Mouse (Mus musculus) midbrain, embryonic 13.5 days (tissue): ENCODE results near the gene Exoc3l4. TPM values are rescaled to one million over a fixed set of nuclear protein-coding genes. Genes with fewer than 3 reads are reported as not detected.

ENCODE experiments used
- ATAC-seq: fragments of 200-750 bp; cut with Nextera tagmentation; 2 replicates; pipeline ENCODE4 v1.8.0; 2017; ENCODE audit warnings: mild to moderate bottlenecking, moderate TSS enrichment, moderate library complexity
- H3K27ac ChIP-seq: fragments of 300-500 bp; sonication (generic); 2 replicates; pipeline ENCODE4 v1.5.1; 2015; ENCODE audit warnings: inconsistent platforms, mild to moderate bottlenecking, moderate library complexity
- H3K27me3 ChIP-seq: fragments of 300-500 bp; sonication (generic); 2 replicates; pipeline ENCODE4 v1.6.1; 2015; ENCODE audit warnings: mild to moderate bottlenecking, inconsistent platforms
- H3K36me3 ChIP-seq: fragments of 300-500 bp; sonication (generic); 2 replicates; pipeline ENCODE4 v1.6.1; 2015; ENCODE audit warnings: mild to moderate bottlenecking, inconsistent platforms
- H3K4me1 ChIP-seq: fragments of 300-500 bp; sonication (generic); replicated peaks from 2 replicates; pipeline ENCODE4 v1.6.1; 2015; ENCODE audit warnings: inconsistent platforms
- H3K4me2 ChIP-seq: fragments of 300-500 bp; sonication (generic); replicated peaks from 2 replicates; pipeline ENCODE4 v1.6.1; 2015; ENCODE audit warnings: moderate library complexity, mild to moderate bottlenecking, inconsistent platforms
- H3K4me3 ChIP-seq: fragments of 300-500 bp; sonication (generic); replicated peaks from 2 replicates; pipeline ENCODE4 v1.5.1; 2015; ENCODE audit warnings: mild to moderate bottlenecking, inconsistent platforms
- H3K9ac ChIP-seq: fragments of 300-500 bp; sonication (generic); replicated peaks from 2 replicates; pipeline ENCODE4 v1.6.1; 2015; ENCODE audit warnings: mild to moderate bottlenecking, inconsistent platforms
- H3K9me3 ChIP-seq: fragments of 300-500 bp; sonication (generic); 2 replicates; pipeline ENCODE4 v1.6.1; 2016; ENCODE audit warnings: mild to moderate bottlenecking, inconsistent platforms
- WGBS: fragments of 180-500 bp; shearing (Covaris S2); methylation state at CpG from one replicate; pipeline ENCODE4 v1.1.7; 2015; 5-methylcytosine and 5-hydroxymethylcytosine counted together
- polyA plus RNA-seq: library from polyadenylated mRNA; unstranded; fragments of >200 nt; fragmentation: Nextera tagmentation; extraction: Ambion mirVana; gene quantifications from 2 replicates; pipeline ENCODE4 v1.2.1, GENCODE M21; 2015

Exoc3l4 gene
- polyA plus RNA-seq, 1 experiment from 2014 or later, result 2.0 TPM

DNA sequence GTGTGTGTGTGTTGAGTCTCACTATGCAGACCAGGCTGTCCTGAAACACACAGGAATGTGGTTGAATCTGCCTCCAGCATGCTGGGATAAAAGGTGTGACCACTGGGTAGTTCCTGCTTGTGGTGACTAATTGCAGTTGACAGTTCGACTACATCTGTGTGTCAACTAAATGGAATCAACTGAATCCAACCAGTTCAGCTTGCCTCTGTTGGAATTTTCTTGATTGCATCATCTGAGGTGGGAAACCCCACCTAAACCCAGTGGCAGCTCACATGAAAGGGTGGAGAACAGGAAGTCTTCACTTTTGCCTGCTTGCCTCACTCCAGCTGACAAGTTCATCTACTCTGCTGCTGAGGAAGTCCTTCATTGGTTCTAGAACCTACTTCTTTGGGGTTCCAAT is 54.3 kb downstream of the Exoc3l4 start:
- Histone ChIP-seq H3K9ac (no peak overlapping the region), H3K27ac (no peak overlapping the region), H3K4me3 (no peak overlapping the region), H3K27me3 (peaks cover 4% of the 10 kb centered on the region; the same call in 1 of the 2 replicates), H3K36me3 (no peaks in the 10 kb centered on the region), H3K4me1 (no peaks in the 10 kb centered on the region), H3K9me3 (no peaks in the 10 kb centered on the region), H3K4me2 (no peak overlapping the region)
- 64% methylated on average over 1 of the region's 1 CpGs for WGBS
- no peak for ATAC-seq

DNA sequence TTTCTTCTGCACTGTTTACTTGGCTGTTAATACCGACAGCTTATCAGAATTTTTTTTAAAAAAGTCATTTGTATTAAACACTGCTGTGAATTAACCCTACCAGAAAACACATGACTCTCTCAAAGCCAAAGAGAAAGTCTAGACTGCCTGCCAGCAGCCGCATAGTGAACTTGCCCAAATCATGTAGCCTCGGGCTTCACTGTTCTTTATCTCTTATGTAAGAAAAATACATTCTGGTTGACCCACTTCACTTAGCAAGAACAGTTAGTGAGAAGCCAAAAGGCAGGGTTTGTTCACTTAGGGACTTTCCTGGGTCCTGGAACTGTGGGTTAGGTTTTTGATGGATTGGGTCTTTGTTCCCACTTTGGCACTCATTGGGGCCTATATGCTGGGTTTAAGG is 54.9 kb downstream of the Exoc3l4 start:
- no peak overlapping the region for H3K4me2 ChIP-seq
- peaks cover 4% of the 10 kb centered on the region; the same call in 1 of the 2 replicates for H3K27me3 ChIP-seq
- H3K4me3 ChIP-seq, result no peak overlapping the region
- H3K9ac ChIP-seq, result no peak overlapping the region
- no peak overlapping the region for H3K27ac ChIP-seq
- H3K4me1 ChIP-seq, result no peaks in the 10 kb centered on the region
- no peaks in the 10 kb centered on the region for H3K9me3 ChIP-seq
- WGBS, result 89% methylated on average over 3 of the region's 3 CpGs
- no peak for ATAC-seq
- no peaks in the 10 kb centered on the region for H3K36me3 ChIP-seq

GRCm38 (mm10) chr12:111472886-111473285 is 56.1 kb downstream of the Exoc3l4 start:
- Histone ChIP-seq H3K27me3 (peaks cover 4% of the 10 kb centered on the region; the same call in 1 of the 2 replicates), H3K9me3 (no peaks in the 10 kb centered on the region), H3K27ac (no peak overlapping the region), H3K4me2 (no peak overlapping the region), H3K4me1 (no peaks in the 10 kb centered on the region), H3K36me3 (no peaks in the 10 kb centered on the region), H3K9ac (no peak overlapping the region), H3K4me3 (no peak overlapping the region)
- no peak for ATAC-seq
- 60% methylated on average over 5 of the region's 5 CpGs for WGBS

DNA sequence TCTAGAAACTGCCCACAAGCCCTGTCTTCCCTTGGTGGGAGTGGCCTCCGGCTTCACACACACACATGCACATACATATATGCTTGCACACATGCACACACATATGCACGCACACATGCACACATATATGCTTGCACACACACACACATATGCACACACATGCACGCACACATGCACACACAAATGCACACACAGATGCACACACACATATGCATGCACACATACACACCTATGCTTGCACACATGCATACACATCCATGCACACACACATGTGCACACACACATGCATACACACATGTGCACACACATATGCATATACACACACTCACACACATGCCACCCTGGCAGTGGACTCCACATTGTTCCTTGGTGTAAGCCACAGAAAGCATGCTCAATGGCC is 57.6 kb downstream of the Exoc3l4 start:
- 93% methylated on average over 3 of the region's 3 CpGs for WGBS
- Histone ChIP-seq H3K4me3 (no peak overlapping the region), H3K4me1 (no peaks in the 10 kb centered on the region), H3K9ac (no peak overlapping the region), H3K4me2 (no peak overlapping the region), H3K27ac (no peak overlapping the region), H3K27me3 (peaks cover 4% of the 10 kb centered on the region; the same call in 1 of the 2 replicates), H3K9me3 (no peaks in the 10 kb centered on the region), H3K36me3 (no peaks in the 10 kb centered on the region)
- no peak for ATAC-seq

DNA sequence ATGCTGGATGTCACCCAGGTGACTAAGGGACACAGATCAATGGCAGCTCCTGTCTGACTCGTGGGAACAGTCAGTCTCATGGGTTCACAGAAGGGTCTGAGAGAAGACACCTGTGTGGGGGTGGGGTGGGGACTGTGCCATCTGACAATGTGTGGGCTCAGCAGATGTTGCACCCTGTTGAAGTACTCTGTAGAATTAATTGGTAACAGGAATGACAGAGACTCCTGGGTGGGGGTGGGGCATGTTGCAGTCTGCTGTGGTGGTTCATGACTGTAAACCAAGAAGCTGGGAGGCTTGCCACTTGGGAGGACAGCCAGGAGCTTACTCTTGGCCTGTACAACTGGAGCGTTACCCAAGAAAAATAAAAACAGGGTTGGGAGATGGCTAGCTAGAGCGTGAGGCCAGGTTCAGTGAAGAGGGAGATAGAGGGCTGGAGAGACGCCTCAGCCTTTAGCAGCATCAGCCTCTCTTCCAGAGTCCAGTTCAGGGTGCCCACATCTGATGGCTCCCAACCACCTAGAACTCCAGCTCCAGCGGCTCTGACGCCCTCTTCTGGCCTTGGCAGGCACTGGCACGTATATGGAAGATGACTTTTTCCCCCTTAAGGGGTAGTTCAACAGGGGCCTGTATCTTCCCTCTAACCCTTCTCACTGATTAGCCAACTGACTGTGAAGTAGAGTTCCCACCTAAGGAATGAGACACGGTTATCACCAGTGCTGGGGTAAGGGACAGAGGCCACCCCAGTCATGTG is 58.3 kb downstream of the Exoc3l4 start:
- H3K9me3 ChIP-seq, result no peaks in the 10 kb centered on the region
- H3K4me2 ChIP-seq, result no peak overlapping the region
- no peak overlapping the region for H3K9ac ChIP-seq
- no peak for ATAC-seq
- H3K27ac ChIP-seq, result no peak overlapping the region
- H3K4me1 ChIP-seq, result no peaks in the 10 kb centered on the region
- H3K27me3 ChIP-seq, result peaks cover 4% of the 10 kb centered on the region; the same call in 1 of the 2 replicates
- no peaks in the 10 kb centered on the region for H3K36me3 ChIP-seq
- H3K4me3 ChIP-seq, result no peak overlapping the region
- 58% methylated on average over 8 of the region's 8 CpGs for WGBS

- 71% methylated on average over 5 of the region's 5 CpGs for WGBS
- no peak for ATAC-seq
- Histone ChIP-seq H3K27me3 (peaks cover 17% of the 10 kb centered on the region), H3K27ac (no peak overlapping the region), H3K4me1 (peaks cover 8% of the 10 kb centered on the region; the same call in 1 of the 2 replicates), H3K9ac (no peak overlapping the region), H3K9me3 (no peaks in the 10 kb centered on the region), H3K4me2 (no peak overlapping the region), H3K4me3 (no peak overlapping the region), H3K36me3 (no peaks in the 10 kb centered on the region)
Observed at GRCm38 (mm10) chr12:111478924-111479323, 62.1 kb downstream of the Exoc3l4 start.

DNA sequence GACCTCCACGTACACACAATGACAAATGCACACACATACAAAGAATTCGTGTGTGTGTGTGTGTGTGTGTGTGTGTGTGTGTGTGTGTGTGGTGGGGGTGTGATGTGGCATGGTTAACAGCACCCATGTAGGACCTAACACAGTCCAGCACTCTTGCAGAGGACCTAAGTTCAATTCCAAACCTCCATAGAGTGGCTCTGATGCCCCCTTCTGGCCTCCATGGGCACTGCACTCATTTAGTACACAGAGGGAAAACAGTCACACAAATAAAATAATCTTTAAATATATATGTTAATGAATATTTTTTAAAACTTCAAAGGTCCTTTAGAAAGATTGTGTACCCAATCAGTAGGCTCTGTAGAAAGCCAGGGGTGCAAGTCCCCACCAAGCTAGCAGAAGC is 63.1 kb downstream of the Exoc3l4 start:
- Histone ChIP-seq H3K4me1 (peaks cover 12% of the 10 kb centered on the region), H3K27ac (no peak overlapping the region), H3K9me3 (no peaks in the 10 kb centered on the region), H3K4me3 (no peak overlapping the region), H3K36me3 (no peaks in the 10 kb centered on the region), H3K27me3 (peaks cover 26% of the 10 kb centered on the region), H3K4me2 (no peak overlapping the region), H3K9ac (no peak overlapping the region)
- WGBS, result 74% methylated on average over 2 of the region's 2 CpGs
- ATAC-seq, result no peak

Other genes with a start within 250 kb of the Exoc3l4 start
- not detected in 2 replicates for gene 4930595D18Rik, start 232.5 kb upstream of the Exoc3l4 start, polyA plus RNA-seq
- gene Amn, start 145.9 kb upstream of the Exoc3l4 start, polyA plus RNA-seq, result 1.9 and 2.0 TPM in 2 replicates
- gene Cdc42bpb, start 39.3 kb upstream of the Exoc3l4 start, polyA plus RNA-seq, result 37.7 and 39.8 TPM in 2 replicates
- gene Lbhd2, start 10.2 kb upstream of the Exoc3l4 start, polyA plus RNA-seq, result 0.32 TPM in 1 of 2 replicates, not detected in the other
- gene Tnfaip2, start 25.5 kb downstream of the Exoc3l4 start, polyA plus RNA-seq, result 0.28 and 1.3 TPM in 2 replicates
- 0.81 and 0.98 TPM in 2 replicates for gene Gm266, start 68.8 kb downstream of the Exoc3l4 start, polyA plus RNA-seq
- 593 and 657 TPM in 2 replicates for gene Eif5, start 121.0 kb downstream of the Exoc3l4 start, polyA plus RNA-seq
- gene Mark3, start 157.5 kb downstream of the Exoc3l4 start, polyA plus RNA-seq, result 49.2 and 57.2 TPM in 2 replicates